Mouse (Mus musculus): ENCODE data around the gene Cox5b.

GRCm38 (mm10) chr1:36656233-36656632, 35.0 kb upstream of the Cox5b start:
- TF ChIP-seq CTCF (IDR thresholded peaks at IDR 0.05; ENCODE audit: extremely low read depth, insufficient read depth, insufficient read length, insufficient replicate concordance) (no peak), POLR2A (IDR thresholded peaks at IDR 0.05; ENCODE audit: low read depth, low read length) (no peak)
